Mouse (Mus musculus) forebrain, embryonic 11.5 days (tissue): Measurements from ENCODE around the gene Fmo2. TPM values are rescaled to one million over a fixed set of nuclear protein-coding genes. Genes with fewer than 3 reads are reported as not detected.

Experiments
- ATAC-seq: fragments of 200-750 bp; cut with Nextera tagmentation; replicated peaks from 2 replicates; pipeline ENCODE4 v1.8.0; 2017; ENCODE audit warnings: moderate TSS enrichment; ENCODE audit not compliant: low FRiP score
- DNase-seq: peaks from one replicate; pipeline ENCODE4 v3.0.0-alpha.2; 2017; ENCODE audit warnings: low spot score
- H3K27ac ChIP-seq: fragments of 300-500 bp; sonication (generic); 2 replicates; pipeline ENCODE4 v1.5.1; 2014; ENCODE audit warnings: low read depth, low read length
- H3K27me3 ChIP-seq: fragments of 300-500 bp; sonication (generic); 2 replicates; pipeline ENCODE4 v1.6.1; 2014; ENCODE audit warnings: mild to moderate bottlenecking, low read length, mixed read lengths; ENCODE audit not compliant: control insufficient read depth, insufficient read depth
- H3K36me3 ChIP-seq: fragments of 300-500 bp; sonication (generic); 2 replicates; pipeline ENCODE4 v1.6.1; 2014; ENCODE audit warnings: mild to moderate bottlenecking, low read length, moderate library complexity, mixed read lengths; ENCODE audit not compliant: control insufficient read depth, insufficient read depth
- H3K4me1 ChIP-seq: fragments of 300-500 bp; sonication (generic); replicated peaks from 2 replicates; pipeline ENCODE4 v1.6.1; 2014; ENCODE audit warnings: low read length, mixed read lengths; ENCODE audit not compliant: control insufficient read depth, insufficient read depth
- H3K4me2 ChIP-seq: fragments of 300-500 bp; sonication (generic); 2 replicates; pipeline ENCODE4 v1.6.1; 2014; ENCODE audit warnings: low read depth, mild to moderate bottlenecking, low read length, moderate library complexity, mixed read lengths; ENCODE audit not compliant: severe bottlenecking
- H3K4me3 ChIP-seq: fragments of 300-500 bp; sonication (generic); 2 replicates; pipeline ENCODE4 v1.5.1; 2014; ENCODE audit warnings: low read depth, low read length
- H3K9ac ChIP-seq: fragments of 300-500 bp; sonication (generic); 2 replicates; pipeline ENCODE4 v1.6.1; 2014; ENCODE audit warnings: low read length
- H3K9me3 ChIP-seq: fragments of 300-500 bp; sonication (generic); 2 replicates; pipeline ENCODE4 v1.6.1; 2016; ENCODE audit warnings: low read length, mixed read lengths; ENCODE audit not compliant: control insufficient read depth
- WGBS: fragments of 180-500 bp; shearing (Covaris S2); extraction: QIAGEN DNeasy Blood & Tissue Kit; methylation state at CpG from one replicate; pipeline ENCODE4 v1.1.7; 2014; 5-methylcytosine and 5-hydroxymethylcytosine counted together
- polyA plus RNA-seq: library from polyadenylated mRNA; unstranded; fragments of >200 nt; fragmentation: Nextera tagmentation; extraction: Ambion mirVana; gene quantifications from 2 replicates; pipeline ENCODE4 v1.2.1, GENCODE M21; 2014

Gene Fmo2
- polyA plus RNA-seq, 1 experiment from 2014 or later: 0.13 TPM

GRCm38 (mm10) chr1:162912085-162912484 is 13.6 kb upstream of the Fmo2 start:
- no peaks in the 10 kb centered on the region for H3K36me3 ChIP-seq
- ATAC-seq: no peak

GRCm38 (mm10) chr1:162901879-162902278 is 3.4 kb upstream of the Fmo2 start:
- Histone ChIP-seq H3K4me3 (no peak overlapping the region), H3K36me3 (no peaks in the 10 kb centered on the region), H3K9ac (no peak overlapping the region), H3K27ac (no peak overlapping the region), H3K27me3 (no peaks in the 10 kb centered on the region), H3K4me2 (no peak overlapping the region), H3K4me1 (no peaks in the 10 kb centered on the region), H3K9me3 (no peaks in the 10 kb centered on the region)
- DNase-seq (no peak), ATAC-seq (0 out of 2 replicates have a peak, but pooled peaks have one; percentile 51)
- 71% methylated on average over 4 of the region's 4 CpGs for WGBS

More at GRCm38 (mm10) chr1:162912085-162912484, 13.6 kb upstream of the Fmo2 start:
- Histone ChIP-seq H3K4me1 (no peaks in the 10 kb centered on the region), H3K27me3 (no peaks in the 10 kb centered on the region), H3K4me3 (no peak overlapping the region), H3K9me3 (no peaks in the 10 kb centered on the region), H3K27ac (no peak overlapping the region), H3K4me2 (no peak overlapping the region), H3K9ac (no peak overlapping the region)
- DNase-seq: no peak

DNA sequence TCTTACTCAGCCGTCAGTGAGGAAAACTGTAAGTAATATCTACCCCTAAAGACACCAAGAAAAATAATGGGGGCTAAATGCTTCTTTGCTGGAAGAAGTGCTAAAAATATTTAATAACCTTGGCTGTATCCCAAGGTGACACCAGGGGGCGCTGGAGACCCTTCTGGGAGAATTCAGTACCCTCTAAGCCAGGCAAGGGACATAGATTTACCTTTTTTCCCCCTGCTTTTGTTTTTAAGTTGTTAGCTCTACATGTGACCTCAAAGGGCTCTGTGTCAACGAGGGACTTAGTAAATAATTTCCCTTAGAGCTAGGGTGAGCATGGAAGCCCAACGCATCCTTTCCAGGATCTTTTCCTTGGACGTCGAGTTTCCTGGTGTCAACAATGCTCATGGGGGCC is 2.6 kb downstream of the Fmo2 start:
- H3K4me3 ChIP-seq: no peak overlapping the region
- DNase-seq (peak; percentile 83), ATAC-seq (peak; percentile 68)
- H3K36me3 ChIP-seq: no peaks in the 10 kb centered on the region
- H3K4me2 ChIP-seq: no peak overlapping the region
- no peak overlapping the region for H3K9ac ChIP-seq
- no peak overlapping the region for H3K27ac ChIP-seq
- no peaks in the 10 kb centered on the region for H3K9me3 ChIP-seq
- 46% methylated on average over 6 of the region's 6 CpGs for WGBS
- H3K27me3 ChIP-seq: no peaks in the 10 kb centered on the region
- H3K4me1 ChIP-seq: no peaks in the 10 kb centered on the region

- Histone ChIP-seq H3K36me3 (no peaks in the 10 kb centered on the region), H3K9ac (no peak overlapping the region), H3K27me3 (no peaks in the 10 kb centered on the region), H3K27ac (no peak overlapping the region), H3K4me3 (no peak overlapping the region), H3K4me2 (no peak overlapping the region), H3K9me3 (no peaks in the 10 kb centered on the region), H3K4me1 (no peaks in the 10 kb centered on the region)
- ATAC-seq (no peak), DNase-seq (no peak)
- WGBS: 88% methylated on average over 6 of the region's 6 CpGs
Observed at GRCm38 (mm10) chr1:162893014-162893413, 5.5 kb downstream of the Fmo2 start.

DNA sequence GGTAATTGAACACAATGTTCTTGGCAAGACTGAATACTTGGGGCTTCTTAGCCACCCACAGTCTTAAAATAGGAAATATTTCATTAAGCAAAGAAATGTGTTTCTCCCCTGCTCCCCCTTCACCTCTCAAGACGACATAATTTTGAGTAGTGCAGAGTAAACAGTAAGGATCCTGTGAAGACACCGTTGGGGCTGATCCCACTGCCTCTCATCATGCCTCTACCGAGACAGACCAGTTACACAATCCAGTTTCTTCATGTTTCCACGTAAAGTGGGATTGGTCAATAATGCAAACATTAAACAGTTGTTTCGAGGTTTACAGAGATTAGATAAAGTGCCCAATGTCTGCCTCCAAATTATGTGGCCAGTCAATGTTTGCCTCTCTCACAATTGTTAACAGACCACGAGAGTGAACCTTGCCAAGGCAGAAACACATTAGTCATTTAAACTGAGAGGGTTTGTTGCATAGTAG is 6.5 kb downstream of the Fmo2 start:
- no peak for ATAC-seq
- WGBS: 85% methylated on average over 6 of the region's 6 CpGs
- no peak overlapping the region for H3K27ac ChIP-seq

DNA sequence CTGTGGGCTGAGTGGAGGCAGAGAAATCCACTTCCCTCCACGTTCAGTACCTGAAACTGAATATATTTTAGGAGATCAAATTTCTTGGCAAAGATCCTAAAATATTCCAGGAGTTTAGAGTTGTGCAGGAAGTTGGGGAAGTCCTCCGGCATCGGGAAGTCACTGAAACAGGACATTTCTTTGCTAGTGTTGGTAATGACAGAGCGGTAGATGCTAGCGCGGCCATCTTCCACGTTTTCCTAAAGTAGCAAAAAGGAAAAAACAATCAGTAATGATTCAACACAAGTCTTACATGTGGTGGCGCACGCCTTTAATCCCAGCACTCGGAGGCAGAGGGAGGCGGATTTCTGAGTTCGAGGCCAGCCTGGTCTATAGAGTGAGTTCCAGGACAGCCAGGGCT is 9.9 kb downstream of the Fmo2 start:
- DNase-seq (no peak), ATAC-seq (no peak)
- 89% methylated on average over 12 of the region's 12 CpGs for WGBS
- no peak overlapping the region for H3K4me2 ChIP-seq
- no peak overlapping the region for H3K4me3 ChIP-seq
- H3K9ac ChIP-seq: no peak overlapping the region
- H3K27ac ChIP-seq: no peak overlapping the region
- H3K27me3 ChIP-seq: no peaks in the 10 kb centered on the region
- H3K36me3 ChIP-seq: no peaks in the 10 kb centered on the region
- no peaks in the 10 kb centered on the region for H3K4me1 ChIP-seq
- H3K9me3 ChIP-seq: no peaks in the 10 kb centered on the region

More for the DNA sequence above, 6.5 kb downstream of the Fmo2 start:
- H3K27me3 ChIP-seq: no peaks in the 10 kb centered on the region
- DNase-seq: no peak
- H3K9ac ChIP-seq: no peak overlapping the region
- no peaks in the 10 kb centered on the region for H3K4me1 ChIP-seq
- H3K9me3 ChIP-seq: no peaks in the 10 kb centered on the region
- H3K36me3 ChIP-seq: no peaks in the 10 kb centered on the region
- no peak overlapping the region for H3K4me3 ChIP-seq
- H3K4me2 ChIP-seq: no peak overlapping the region

DNA sequence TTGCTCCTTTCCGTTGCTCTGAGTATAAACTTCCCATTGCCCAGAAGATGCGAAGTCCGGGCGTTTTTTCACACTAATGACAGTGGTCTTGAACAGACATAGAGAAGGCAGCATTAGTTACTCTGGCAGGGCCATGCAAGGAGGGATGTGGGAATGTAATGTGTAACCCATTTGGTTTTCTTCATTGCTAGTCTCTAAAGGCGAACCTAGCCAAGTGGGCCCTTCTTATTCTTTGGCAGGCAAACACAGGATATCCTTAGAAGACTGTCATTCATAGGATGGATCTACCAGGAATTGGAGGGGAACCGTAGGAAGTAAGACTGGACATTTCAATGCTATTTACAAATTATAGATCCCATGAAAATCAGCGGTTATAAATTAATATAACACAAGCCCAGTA is 10.9 kb downstream of the Fmo2 start:
- no peaks in the 10 kb centered on the region for H3K4me1 ChIP-seq
- H3K27ac ChIP-seq: no peak overlapping the region
- no peaks in the 10 kb centered on the region for H3K9me3 ChIP-seq
- no peak overlapping the region for H3K4me2 ChIP-seq
- no peak for ATAC-seq
- no peaks in the 10 kb centered on the region for H3K27me3 ChIP-seq
- H3K9ac ChIP-seq: no peak overlapping the region
- WGBS: 93% methylated on average over 7 of the region's 7 CpGs
- H3K36me3 ChIP-seq: no peaks in the 10 kb centered on the region
- no peak overlapping the region for H3K4me3 ChIP-seq
- no peak for DNase-seq

DNA sequence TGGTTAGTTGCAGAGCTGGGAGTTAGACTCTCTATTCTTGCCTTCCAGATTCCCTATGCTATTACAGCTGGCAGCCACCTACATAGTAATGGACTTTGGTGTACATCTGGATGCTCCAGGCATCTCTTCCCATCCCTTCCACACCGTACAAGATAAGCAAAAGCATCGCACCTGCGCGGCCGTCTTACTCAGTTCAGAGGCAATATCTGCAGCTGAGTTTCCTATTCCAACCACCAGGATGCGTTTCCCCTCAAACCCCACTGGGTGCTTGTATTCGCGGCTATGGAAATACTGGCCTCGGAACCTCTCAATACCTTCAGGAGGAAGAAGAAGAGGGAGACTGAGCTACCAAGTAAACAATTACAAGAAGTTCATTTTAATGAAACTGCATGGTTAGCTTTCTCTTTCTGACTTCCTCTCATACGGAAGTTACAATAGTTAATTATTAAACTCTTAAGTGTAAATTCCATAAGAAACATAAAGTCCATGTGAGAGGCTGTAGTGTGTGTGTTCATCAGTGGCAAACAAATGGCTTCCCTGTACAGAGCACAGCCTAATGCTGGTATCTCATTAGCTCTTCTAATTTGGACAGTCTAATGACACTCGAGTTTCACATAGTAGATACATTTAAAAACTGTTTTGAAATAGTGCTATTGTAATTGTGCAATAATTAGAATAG is 12.2 kb downstream of the Fmo2 start:
- ATAC-seq (no peak), DNase-seq (no peak)
- Histone ChIP-seq H3K4me1 (no peaks in the 10 kb centered on the region), H3K9me3 (no peaks in the 10 kb centered on the region), H3K36me3 (no peaks in the 10 kb centered on the region), H3K4me2 (no peak overlapping the region), H3K4me3 (no peak overlapping the region), H3K27ac (no peak overlapping the region), H3K9ac (no peak overlapping the region), H3K27me3 (no peaks in the 10 kb centered on the region)
- WGBS: 87% methylated on average over 11 of the region's 11 CpGs

- Histone ChIP-seq H3K4me1 (no peaks in the 10 kb centered on the region), H3K9ac (no peak overlapping the region), H3K9me3 (no peaks in the 10 kb centered on the region), H3K27me3 (no peaks in the 10 kb centered on the region), H3K27ac (no peak overlapping the region), H3K36me3 (no peaks in the 10 kb centered on the region), H3K4me2 (no peak overlapping the region), H3K4me3 (no peak overlapping the region)
- DNase-seq: no peak
- WGBS: 85% methylated on average over 4 of the region's 4 CpGs
- ATAC-seq: no peak
Observed at GRCm38 (mm10) chr1:162882681-162883080, 15.8 kb downstream of the Fmo2 start.
